Mouse (Mus musculus) forebrain, postnatal 0 days (tissue): ENCODE results near the gene Cebpg. TPM values are rescaled to one million over a fixed set of nuclear protein-coding genes. Genes with fewer than 3 reads are reported as not detected.

Experiments
- ATAC-seq: fragments of 200-750 bp; cut with Nextera tagmentation; 2 replicates; pipeline ENCODE4 v1.8.0; 2017; ENCODE audit warnings: mild to moderate bottlenecking, moderate library complexity
- DNase-seq: peaks from one replicate; pipeline ENCODE4 v3.0.0-alpha.2; 2015
- H3K27ac ChIP-seq: fragments of 300-500 bp; sonication (generic); 2 replicates; pipeline ENCODE4 v1.5.1; 2014; ENCODE audit warnings: low read depth, mild to moderate bottlenecking, antibody characterized with exemption, low read length, moderate library complexity, mixed read lengths
- H3K27me3 ChIP-seq: fragments of 300-500 bp; sonication (generic); 2 replicates; pipeline ENCODE4 v1.6.1; 2014; ENCODE audit warnings: mild to moderate bottlenecking, low read length, mixed read lengths; ENCODE audit not compliant: insufficient read depth
- H3K36me3 ChIP-seq: fragments of 300-500 bp; sonication (generic); 2 replicates; pipeline ENCODE4 v1.6.1; 2014; ENCODE audit warnings: mild to moderate bottlenecking, moderate library complexity; ENCODE audit not compliant: insufficient read depth
- H3K4me1 ChIP-seq: fragments of 300-500 bp; sonication (generic); 2 replicates; pipeline ENCODE4 v1.6.1; 2014; ENCODE audit warnings: antibody characterized with exemption; ENCODE audit not compliant: insufficient read depth
- H3K4me2 ChIP-seq: fragments of 300-500 bp; sonication (generic); 2 replicates; pipeline ENCODE4 v1.6.1; 2014; ENCODE audit warnings: low read depth, mild to moderate bottlenecking, moderate library complexity
- H3K4me3 ChIP-seq: fragments of 300-500 bp; sonication (generic); 2 replicates; pipeline ENCODE4 v1.5.1; 2014; ENCODE audit warnings: low read depth, low read length, mixed read lengths
- H3K9ac ChIP-seq: fragments of 300-500 bp; sonication (generic); 2 replicates; pipeline ENCODE4 v1.6.1; 2014; ENCODE audit warnings: mild to moderate bottlenecking
- H3K9me3 ChIP-seq: fragments of 300-500 bp; sonication (generic); 2 replicates; pipeline ENCODE4 v1.6.1; 2016; ENCODE audit warnings: low read length
- CTCF ChIP-seq: sonication (generic); IDR thresholded peaks from 2 replicates; pipeline ENCODE4 v1.5.1; 2016; ENCODE audit warnings: antibody characterized with exemption, control low read depth, low read depth
- WGBS: fragments of 180-500 bp; shearing (Covaris S2); extraction: QIAGEN DNeasy Blood & Tissue Kit; methylation state at CpG from one replicate; pipeline ENCODE4 v1.1.7; 2014; 5-methylcytosine and 5-hydroxymethylcytosine counted together
- polyA plus RNA-seq: library from polyadenylated mRNA; unstranded; fragments of >200 nt; fragmentation: Nextera tagmentation; extraction: Ambion mirVana; gene quantifications from 2 replicates; pipeline ENCODE4 v1.2.1, GENCODE M21; 2015
- total RNA-seq: library from RNA; depleted of rRNA; stranded (reverse); fragments of >200 nt; gene quantifications from 2 replicates; pipeline ENCODE4 v1.2.3, GENCODE M21; 2014; rRNA removed

The Cebpg gene
- total RNA-seq (16.5 and 23.2 TPM in 2 replicates), polyA plus RNA-seq (8.5 and 14.5 TPM in 2 replicates)

GRCm38 (mm10) chr7:35056436-35056864 lies at the start of gene Cebpg:
Gene Cebpg, minus strand, starts transcription at chr7:35056573.
- peak; percentile 99 for ATAC-seq
- TF ChIP-seq CTCF = no peak
- peak within 1 kb of the TSS; percentile 88 for H3K4me2 ChIP-seq
- under 1% methylated on average over 44 of the region's 53 CpGs for WGBS
- H3K27me3 ChIP-seq = no peaks in the 10 kb centered on the region
- DNase-seq = peak; percentile 96
- H3K36me3 ChIP-seq = no peaks in the 10 kb centered on the region
- H3K9me3 ChIP-seq = no peaks in the 10 kb centered on the region
- peaks cover 8% of the 10 kb centered on the region for H3K4me1 ChIP-seq
- H3K4me3 ChIP-seq = peak within 1 kb of the TSS; percentile 95
- peak within 1 kb of the TSS; percentile 85 for H3K9ac ChIP-seq
- peak within 1 kb of the TSS; percentile 91 for H3K27ac ChIP-seq

GRCm38 (mm10) chr7:35099528-35099927 lies 43.2 kb upstream of the Cebpg start:
- no peaks in the 10 kb centered on the region for H3K4me1 ChIP-seq
- no peak overlapping the region for H3K27ac ChIP-seq
- H3K9ac ChIP-seq = no peak overlapping the region
- no peak overlapping the region for H3K4me3 ChIP-seq
- H3K27me3 ChIP-seq = no peaks in the 10 kb centered on the region
- 90% methylated on average over 4 of the region's 4 CpGs for WGBS
- no peak for TF ChIP-seq CTCF
- DNase-seq (no peak), ATAC-seq (no peak)
- H3K4me2 ChIP-seq = no peak overlapping the region
- no peaks in the 10 kb centered on the region for H3K36me3 ChIP-seq
- no peaks in the 10 kb centered on the region for H3K9me3 ChIP-seq

- no peak for TF ChIP-seq CTCF
- Histone ChIP-seq H3K27me3 (no peaks in the 10 kb centered on the region), H3K4me2 (no peak overlapping the region), H3K36me3 (no peaks in the 10 kb centered on the region), H3K27ac (no peak overlapping the region), H3K4me1 (no peaks in the 10 kb centered on the region), H3K9me3 (no peaks in the 10 kb centered on the region), H3K4me3 (no peak overlapping the region), H3K9ac (no peak overlapping the region)
- 81% methylated on average over 4 of the region's 4 CpGs for WGBS
- ATAC-seq = no peak
- DNase-seq = no peak
These were observed 42.4 kb upstream of the Cebpg start for GRCm38 (mm10) chr7:35098777-35099176.

GRCm38 (mm10) chr7:35094975-35095678 lies 38.8 kb upstream of the Cebpg start:
- Histone ChIP-seq H3K9ac (no peak overlapping the region), H3K4me3 (no peak overlapping the region), H3K27me3 (no peaks in the 10 kb centered on the region), H3K4me2 (no peak overlapping the region), H3K27ac (no peak overlapping the region), H3K36me3 (no peaks in the 10 kb centered on the region), H3K9me3 (no peaks in the 10 kb centered on the region), H3K4me1 (no peaks in the 10 kb centered on the region)
- ATAC-seq (no peak), DNase-seq (no peak)
- TF ChIP-seq CTCF = no peak
- WGBS = 79% methylated on average over 9 of the region's 9 CpGs

GRCm38 (mm10) chr7:35090550-35090949 lies 34.2 kb upstream of the Cebpg start:
- H3K9me3 ChIP-seq = no peaks in the 10 kb centered on the region
- H3K4me1 ChIP-seq = peaks cover 12% of the 10 kb centered on the region; the same call in 1 of the 2 replicates
- no peak for TF ChIP-seq CTCF
- H3K27ac ChIP-seq = no peak overlapping the region
- no peak overlapping the region for H3K4me2 ChIP-seq
- DNase-seq (no peak), ATAC-seq (no peak)
- 85% methylated on average over 5 of the region's 5 CpGs for WGBS
- H3K4me3 ChIP-seq = no peak overlapping the region
- no peaks in the 10 kb centered on the region for H3K36me3 ChIP-seq
- H3K27me3 ChIP-seq = no peaks in the 10 kb centered on the region
- no peak overlapping the region for H3K9ac ChIP-seq

GRCm38 (mm10) chr7:35086271-35086861 lies 30.0 kb upstream of the Cebpg start:
- peak; percentile 42 for TF ChIP-seq CTCF
- Histone ChIP-seq H3K9me3 (no peaks in the 10 kb centered on the region), H3K4me2 (peak overlapping the region; percentile 50), H3K27ac (no peak overlapping the region), H3K9ac (peak overlapping the region; percentile 18; the same call in 1 of the 2 replicates), H3K4me1 (peaks cover 12% of the 10 kb centered on the region; the same call in 1 of the 2 replicates), H3K36me3 (no peaks in the 10 kb centered on the region), H3K27me3 (no peaks in the 10 kb centered on the region), H3K4me3 (peak overlapping the region; percentile 22)
- whole genome bisulfite sequencing = 1% methylated on average over 21 of the region's 21 CpGs
- ATAC-seq (peak; percentile 93), DNase-seq (peak; percentile 66)

GRCm38 (mm10) chr7:35084565-35085360 lies 28.4 kb upstream of the Cebpg start:
- ATAC-seq = no peak
- no peak overlapping the region for H3K4me2 ChIP-seq
- no peaks in the 10 kb centered on the region for H3K27me3 ChIP-seq
- no peak overlapping the region for H3K4me3 ChIP-seq
- no peak overlapping the region for H3K9ac ChIP-seq
- H3K27ac ChIP-seq = no peak overlapping the region
- H3K9me3 ChIP-seq = no peaks in the 10 kb centered on the region
- 85% methylated on average over 12 of the region's 12 CpGs for WGBS
- no peak for DNase-seq
- no peak for TF ChIP-seq CTCF
- no peaks in the 10 kb centered on the region for H3K36me3 ChIP-seq
- peaks cover 12% of the 10 kb centered on the region; the same call in 1 of the 2 replicates for H3K4me1 ChIP-seq
